Mouse (Mus musculus) liver, adult 2 months (tissue): ENCODE measurements at regions not wholly inside any gene's neighbourhood (a gene's known extent, or its start where the extent isn't known, plus 50 kb on each side); places are given as distances from the start of the nearest gene placed in this dataset.

ENCODE experiments used
- DNase-seq: peaks from one replicate; pipeline ENCODE4 v3.0.0-alpha.2; 2011; ENCODE audit warnings: low read depth, low spot score; ENCODE audit errors: extremely low read depth
- H3K27ac ChIP-seq: fragments of 200-500 bp; replicated peaks from 2 replicates; pipeline ENCODE4 v1.5.1; 2012; ENCODE audit warnings: low read depth, mild to moderate bottlenecking, control low read depth, inconsistent platforms, low read length; ENCODE audit not compliant: insufficient read depth
- H3K27me3 ChIP-seq: fragments of 200-500 bp; 2 replicates; pipeline ENCODE4 v1.6.1; 2012; ENCODE audit warnings: mild to moderate bottlenecking, moderate library complexity, low read length, inconsistent platforms; ENCODE audit not compliant: control insufficient read depth, insufficient read depth
- H3K36me3 ChIP-seq: fragments of 200-500 bp; 2 replicates; pipeline ENCODE4 v1.6.1; 2012; ENCODE audit warnings: low read length, inconsistent platforms; ENCODE audit not compliant: control insufficient read depth, insufficient read depth
- H3K4me1 ChIP-seq: fragments of 200-500 bp; 2 replicates; pipeline ENCODE4 v1.6.1; 2011; ENCODE audit warnings: low read length; ENCODE audit not compliant: control insufficient read depth, insufficient read depth
- H3K4me3 ChIP-seq: fragments of 200-500 bp; 2 replicates; pipeline ENCODE4 v1.5.1; 2011; ENCODE audit warnings: low read depth, mild to moderate bottlenecking, control low read depth, low read length, moderate library complexity; ENCODE audit not compliant: insufficient read depth
- H3K79me2 ChIP-seq: fragments of 200-500 bp; 2 replicates; pipeline ENCODE4 v1.6.1; 2012; ENCODE audit warnings: inconsistent platforms, mild to moderate bottlenecking, low read length, moderate library complexity; ENCODE audit not compliant: control insufficient read depth, insufficient read depth
- H3K9ac ChIP-seq: fragments of 200-500 bp; 2 replicates; pipeline ENCODE4 v1.6.1; 2012; ENCODE audit warnings: low read depth, mild to moderate bottlenecking, control low read depth, inconsistent platforms, low read length
- CTCF ChIP-seq: fragments of 200-500 bp; IDR thresholded peaks from 2 replicates; pipeline ENCODE4 v1.5.1; 2011; ENCODE audit warnings: low read depth, low read length, control low read depth
- POLR2A ChIP-seq: fragments of 200-500 bp; IDR thresholded peaks from 2 replicates; pipeline ENCODE4 v1.6.1; 2011; ENCODE audit warnings: low read length, control low read depth; ENCODE audit not compliant: insufficient read depth; ENCODE audit errors: extremely low read depth
- WGBS: fragments of 180-500 bp; shearing (Covaris S2); methylation state at CpG from one replicate; pipeline ENCODE4 v1.1.7; 2018; 5-methylcytosine and 5-hydroxymethylcytosine counted together

GRCm38 (mm10) chr3:99632309-99632708, 252.9 kb upstream of the Spag17 start:
- WGBS: 77% methylated on average over 4 of the region's 4 CpGs
- Histone ChIP-seq H3K4me3 (no peak overlapping the region), H3K79me2 (no peaks in the 10 kb centered on the region), H3K27ac (no peak overlapping the region), H3K9ac (no peak overlapping the region), H3K27me3 (no peaks in the 10 kb centered on the region; the same call in 1 of the 2 replicates), H3K4me1 (no peaks in the 10 kb centered on the region), H3K36me3 (no peaks in the 10 kb centered on the region)
- DNase-seq: no peak
- TF ChIP-seq CTCF (no peak), POLR2A (no peak)

GRCm38 (mm10) chr3:99641343-99642106, 243.7 kb upstream of the Spag17 start:
- Histone ChIP-seq H3K79me2 (no peaks in the 10 kb centered on the region), H3K4me1 (no peaks in the 10 kb centered on the region), H3K9ac (no peak overlapping the region), H3K27ac (no peak overlapping the region), H3K27me3 (0 out of 2 replicates have a peak, but pooled peaks cover 2% of the 10 kb centered on the region), H3K36me3 (no peaks in the 10 kb centered on the region), H3K4me3 (no peak overlapping the region)
- DNase-seq: no peak
- TF ChIP-seq POLR2A: no peak
- no peak for TF ChIP-seq CTCF
- 83% methylated on average over 8 of the region's 8 CpGs for WGBS

GRCm38 (mm10) chr3:99644910-99645309, 240.3 kb upstream of the Spag17 start:
- no peak for DNase-seq
- Histone ChIP-seq H3K9ac (no peak overlapping the region), H3K36me3 (no peaks in the 10 kb centered on the region), H3K27me3 (0 out of 2 replicates have a peak, but pooled peaks cover 2% of the 10 kb centered on the region), H3K4me3 (no peak overlapping the region), H3K79me2 (no peaks in the 10 kb centered on the region), H3K4me1 (no peaks in the 10 kb centered on the region), H3K27ac (no peak overlapping the region)
- 79% methylated on average over 1 of the region's 1 CpGs for WGBS
- TF ChIP-seq POLR2A: no peak

- no peaks in the 10 kb centered on the region for H3K79me2 ChIP-seq
- 88% methylated on average over 4 of the region's 4 CpGs for WGBS
- no peak for DNase-seq
Measured at GRCm38 (mm10) chr3:99645318-99645717, 239.9 kb upstream of the Spag17 start.

GRCm38 (mm10) chr3:99657617-99658016, 227.6 kb upstream of the Spag17 start:
- no peak overlapping the region for H3K27ac ChIP-seq
- 18% methylated on average over 5 of the region's 5 CpGs for WGBS
- H3K9ac ChIP-seq: no peak overlapping the region
- no peaks in the 10 kb centered on the region for H3K27me3 ChIP-seq
- H3K79me2 ChIP-seq: no peaks in the 10 kb centered on the region
- H3K4me3 ChIP-seq: no peak overlapping the region
- no peaks in the 10 kb centered on the region for H3K36me3 ChIP-seq
- TF ChIP-seq CTCF: no peak
- no peak for TF ChIP-seq POLR2A
- H3K4me1 ChIP-seq: no peaks in the 10 kb centered on the region
- peak; percentile 9 for DNase-seq

More at GRCm38 (mm10) chr3:99645318-99645717, 239.9 kb upstream of the Spag17 start:
- no peak overlapping the region for H3K27ac ChIP-seq
- H3K4me1 ChIP-seq: no peaks in the 10 kb centered on the region
- no peak overlapping the region for H3K4me3 ChIP-seq
- no peak overlapping the region for H3K9ac ChIP-seq
- TF ChIP-seq POLR2A: no peak
- TF ChIP-seq CTCF: no peak
- no peaks in the 10 kb centered on the region for H3K36me3 ChIP-seq
- H3K27me3 ChIP-seq: 0 out of 2 replicates have a peak, but pooled peaks cover 2% of the 10 kb centered on the region

GRCm38 (mm10) chr3:99663783-99664182, 221.4 kb upstream of the Spag17 start:
- no peaks in the 10 kb centered on the region for H3K27me3 ChIP-seq
- no peak overlapping the region for H3K9ac ChIP-seq
- H3K4me3 ChIP-seq: no peak overlapping the region
- H3K36me3 ChIP-seq: no peaks in the 10 kb centered on the region
- WGBS: 36% methylated on average over 6 of the region's 6 CpGs
- H3K79me2 ChIP-seq: no peaks in the 10 kb centered on the region
- TF ChIP-seq POLR2A (no peak), CTCF (no peak)
- H3K4me1 ChIP-seq: no peaks in the 10 kb centered on the region
- no peak overlapping the region for H3K27ac ChIP-seq
- no peak for DNase-seq
